Mouse (Mus musculus) T-helper 17 cell (primary cell): ENCODE results near the gene Rnf32.

Experiments
- in situ Hi-C, 2 experiments: fragments of 300-600 bp; cut with MboI, MseI; formaldehyde crosslinking; loops; 1 replicate in 1 of 2; 2 replicates in 1 of 2; pipeline ENCODE4 v1.15.1; 2025; ENCODE audit warnings: high pct_unique_total_duplicates in 2 of 2

The Rnf32 gene

GRCm38 (mm10) chr5:29195570-29196263 is at the start of gene Rnf32:
TSS of gene Rnf32 (plus strand) at chr5:29195992.
- in situ Hi-C loops = loop anchor here in 1 of 2 experiments (10.0 kb wide), 1 partner anchor 891 kb away; no protein-coding TSS in a partner anchor

GRCm38 (mm10) chr5:29150146-29150545 is 45.6 kb upstream of the Rnf32 start:
- in situ Hi-C loops = no loop called here

- in situ Hi-C loops = no loop called here
Measured at GRCm38 (mm10) chr5:29159849-29160248, 35.9 kb upstream of the Rnf32 start.

GRCm38 (mm10) chr5:29166947-29167346 is 28.8 kb upstream of the Rnf32 start:
- in situ Hi-C loops = no loop called here

- in situ Hi-C loops = no loop called here
Measured at GRCm38 (mm10) chr5:29170193-29170592, 25.6 kb upstream of the Rnf32 start.

- in situ Hi-C loops = no loop called here
Measured at GRCm38 (mm10) chr5:29171165-29171564, 24.6 kb upstream of the Rnf32 start.

GRCm38 (mm10) chr5:29186798-29187197 is 9.0 kb upstream of the Rnf32 start:
- in situ Hi-C loops = no loop called here

GRCm38 (mm10) chr5:29195231-29195569 is 592 bp upstream of the Rnf32 start:
- in situ Hi-C loops = loop anchor here in 1 of 2 experiments (10.0 kb wide), 1 partner anchor 890 kb away; no protein-coding TSS in a partner anchor

GRCm38 (mm10) chr5:29196264-29196658 is 469 bp downstream of the Rnf32 start:
- in situ Hi-C loops = loop anchor here in 1 of 2 experiments (10.0 kb wide), 1 partner anchor 891 kb away; no protein-coding TSS in a partner anchor

GRCm38 (mm10) chr5:29197187-29197586 is 1.4 kb downstream of the Rnf32 start:
- in situ Hi-C loops = loop anchor here in 1 of 2 experiments (10.0 kb wide), 1 partner anchor 892 kb away; no protein-coding TSS in a partner anchor

GRCm38 (mm10) chr5:29198960-29199488 is 3.2 kb downstream of the Rnf32 start:
- in situ Hi-C loops = loop anchor here in 1 of 2 experiments (10.0 kb wide), 1 partner anchor 894 kb away; no protein-coding TSS in a partner anchor

- in situ Hi-C loops = loop anchor here in 1 of 2 experiments (10.0 kb wide), 1 partner anchor 895 kb away; no protein-coding TSS in a partner anchor
Measured at GRCm38 (mm10) chr5:29199868-29200267, 4.1 kb downstream of the Rnf32 start.

- in situ Hi-C loops = no loop called here
Measured at GRCm38 (mm10) chr5:29205690-29206089, 9.9 kb downstream of the Rnf32 start.

- in situ Hi-C loops = no loop called here
Measured at GRCm38 (mm10) chr5:29211980-29212555, 16.3 kb downstream of the Rnf32 start.

GRCm38 (mm10) chr5:29217997-29218396 is 22.2 kb downstream of the Rnf32 start:
- in situ Hi-C loops = no loop called here

- in situ Hi-C loops = no loop called here
Measured at GRCm38 (mm10) chr5:29224089-29224488, 28.3 kb downstream of the Rnf32 start.

- in situ Hi-C loops = loop anchor here in 1 of 2 experiments (10.0 kb wide), 1 partner anchor 1384 kb away; no protein-coding TSS in a partner anchor
Measured at GRCm38 (mm10) chr5:29230481-29230880, 34.7 kb downstream of the Rnf32 start.

- in situ Hi-C loops = loop anchor here in 1 of 2 experiments (10.0 kb wide), 1 partner anchor 1376 kb away; no protein-coding TSS in a partner anchor
Measured at GRCm38 (mm10) chr5:29238379-29238778, 42.6 kb downstream of the Rnf32 start.

- in situ Hi-C loops = no loop called here
Measured at GRCm38 (mm10) chr5:29244769-29245168, 49.0 kb downstream of the Rnf32 start.

- in situ Hi-C loops = no loop called here
Measured at GRCm38 (mm10) chr5:29250795-29251495, 55.2 kb downstream of the Rnf32 start.

- in situ Hi-C loops = no loop called here
Measured at GRCm38 (mm10) chr5:29251496-29251873, 55.7 kb downstream of the Rnf32 start.

GRCm38 (mm10) chr5:29253876-29254275 is 58.1 kb downstream of the Rnf32 start:
- in situ Hi-C loops = no loop called here
